Mouse (Mus musculus): ENCODE measurements at regions not wholly inside any gene's neighbourhood (a gene's known extent, or its start where the extent isn't known, plus 50 kb on each side); places are given as distances from the start of the nearest gene placed in this dataset.

GRCm38 (mm10) chr13:92921936-92922335 is 77.4 kb downstream of the Mtx3 start:
- H3K4me1 ChIP-seq (replicated peaks; ENCODE audit: control insufficient read depth, insufficient read depth, low read length) = no peaks in the 10 kb centered on the region
- no peaks in the 10 kb centered on the region for H3K9me3 ChIP-seq (ENCODE audit: control insufficient read depth)
- no peaks in the 10 kb centered on the region for H3K27me3 ChIP-seq (replicated peaks; ENCODE audit: control insufficient read depth, insufficient read depth, low read length)
- H3K4me3 ChIP-seq (ENCODE audit: low read depth, low read length) = no peak overlapping the region
- 95% methylated on average over 3 of the region's 3 CpGs for WGBS
- no peak overlapping the region for H3K4me2 ChIP-seq (replicated peaks; ENCODE audit: low read depth)
- no peak overlapping the region for H3K27ac ChIP-seq (ENCODE audit: low read depth, low read length)
- no peak for ATAC-seq
- no peaks in the 10 kb centered on the region for H3K36me3 ChIP-seq (ENCODE audit: control insufficient read depth, insufficient read depth)
- TF ChIP-seq CTCF (IDR thresholded peaks at IDR 0.05; ENCODE audit: low read depth) = no peak
- H3K9ac ChIP-seq (ENCODE audit: low read depth, low read length) = no peak overlapping the region

- Histone ChIP-seq H3K27ac (ENCODE audit: low read depth, low read length) (no peak overlapping the region), H3K27me3 (replicated peaks; ENCODE audit: control insufficient read depth, insufficient read depth, low read length) (no peaks in the 10 kb centered on the region), H3K4me2 (replicated peaks; ENCODE audit: low read depth) (no peak overlapping the region), H3K4me3 (ENCODE audit: low read depth, low read length) (no peak overlapping the region), H3K9me3 (ENCODE audit: control insufficient read depth) (no peaks in the 10 kb centered on the region), H3K9ac (ENCODE audit: low read depth, low read length) (no peak overlapping the region), H3K4me1 (replicated peaks; ENCODE audit: control insufficient read depth, insufficient read depth, low read length) (no peaks in the 10 kb centered on the region), H3K36me3 (ENCODE audit: control insufficient read depth, insufficient read depth) (no peaks in the 10 kb centered on the region)
- 81% methylated on average over 2 of the region's 2 CpGs for WGBS
- TF ChIP-seq CTCF (IDR thresholded peaks at IDR 0.05; ENCODE audit: low read depth) = no peak
- no peak for ATAC-seq
Measured at GRCm38 (mm10) chr13:92923496-92923895, 78.9 kb downstream of the Mtx3 start.

GRCm38 (mm10) chr13:92924021-92924420 is 79.5 kb downstream of the Mtx3 start:
- no peaks in the 10 kb centered on the region for H3K9me3 ChIP-seq (ENCODE audit: control insufficient read depth)
- no peak overlapping the region for H3K27ac ChIP-seq (ENCODE audit: low read depth, low read length)
- ATAC-seq = no peak
- H3K4me2 ChIP-seq (replicated peaks; ENCODE audit: low read depth) = no peak overlapping the region
- no peak overlapping the region for H3K4me3 ChIP-seq (ENCODE audit: low read depth, low read length)
- no peaks in the 10 kb centered on the region for H3K4me1 ChIP-seq (replicated peaks; ENCODE audit: control insufficient read depth, insufficient read depth, low read length)
- H3K9ac ChIP-seq (ENCODE audit: low read depth, low read length) = no peak overlapping the region
- no peaks in the 10 kb centered on the region for H3K27me3 ChIP-seq (replicated peaks; ENCODE audit: control insufficient read depth, insufficient read depth, low read length)
- no peak for TF ChIP-seq CTCF (IDR thresholded peaks at IDR 0.05; ENCODE audit: low read depth)
- H3K36me3 ChIP-seq (ENCODE audit: control insufficient read depth, insufficient read depth) = no peaks in the 10 kb centered on the region
- 68% methylated on average over 3 of the region's 3 CpGs for WGBS

GRCm38 (mm10) chr13:92925196-92925595 is 80.6 kb downstream of the Mtx3 start:
- no peaks in the 10 kb centered on the region for H3K27me3 ChIP-seq (replicated peaks; ENCODE audit: control insufficient read depth, insufficient read depth, low read length)
- no peaks in the 10 kb centered on the region for H3K4me1 ChIP-seq (replicated peaks; ENCODE audit: control insufficient read depth, insufficient read depth, low read length)
- no peak for ATAC-seq
- H3K36me3 ChIP-seq (ENCODE audit: control insufficient read depth, insufficient read depth) = no peaks in the 10 kb centered on the region
- H3K9ac ChIP-seq (ENCODE audit: low read depth, low read length) = no peak overlapping the region
- no peaks in the 10 kb centered on the region for H3K9me3 ChIP-seq (ENCODE audit: control insufficient read depth)
- H3K27ac ChIP-seq (ENCODE audit: low read depth, low read length) = no peak overlapping the region
- H3K4me3 ChIP-seq (ENCODE audit: low read depth, low read length) = no peak overlapping the region
- H3K4me2 ChIP-seq (replicated peaks; ENCODE audit: low read depth) = no peak overlapping the region
- no peak for TF ChIP-seq CTCF (IDR thresholded peaks at IDR 0.05; ENCODE audit: low read depth)
- 93% methylated on average over 5 of the region's 5 CpGs for WGBS

- no peak for TF ChIP-seq CTCF (IDR thresholded peaks at IDR 0.05; ENCODE audit: low read depth)
- H3K36me3 ChIP-seq (ENCODE audit: control insufficient read depth, insufficient read depth) = no peaks in the 10 kb centered on the region
- no peaks in the 10 kb centered on the region for H3K4me1 ChIP-seq (replicated peaks; ENCODE audit: control insufficient read depth, insufficient read depth, low read length)
- H3K4me3 ChIP-seq (ENCODE audit: low read depth, low read length) = no peak overlapping the region
- no peaks in the 10 kb centered on the region for H3K27me3 ChIP-seq (replicated peaks; ENCODE audit: control insufficient read depth, insufficient read depth, low read length)
- ATAC-seq = no peak
- no peak overlapping the region for H3K4me2 ChIP-seq (replicated peaks; ENCODE audit: low read depth)
- no peak overlapping the region for H3K27ac ChIP-seq (ENCODE audit: low read depth, low read length)
- 50% methylated on average over 1 of the region's 1 CpGs for WGBS
- no peak overlapping the region for H3K9ac ChIP-seq (ENCODE audit: low read depth, low read length)
- H3K9me3 ChIP-seq (ENCODE audit: control insufficient read depth) = no peaks in the 10 kb centered on the region
Measured at GRCm38 (mm10) chr13:92928551-92928950, 84.0 kb downstream of the Mtx3 start.

- Histone ChIP-seq H3K4me1 (replicated peaks; ENCODE audit: control insufficient read depth, insufficient read depth, low read length) (no peaks in the 10 kb centered on the region), H3K9me3 (ENCODE audit: control insufficient read depth) (no peaks in the 10 kb centered on the region), H3K4me3 (ENCODE audit: low read depth, low read length) (no peak overlapping the region), H3K9ac (ENCODE audit: low read depth, low read length) (no peak overlapping the region), H3K27me3 (replicated peaks; ENCODE audit: control insufficient read depth, insufficient read depth, low read length) (no peaks in the 10 kb centered on the region), H3K4me2 (replicated peaks; ENCODE audit: low read depth) (no peak overlapping the region), H3K36me3 (ENCODE audit: control insufficient read depth, insufficient read depth) (no peaks in the 10 kb centered on the region), H3K27ac (ENCODE audit: low read depth, low read length) (no peak overlapping the region)
- 67% methylated on average over 2 of the region's 2 CpGs for WGBS
- TF ChIP-seq CTCF (IDR thresholded peaks at IDR 0.05; ENCODE audit: low read depth) = no peak
- no peak for ATAC-seq
Measured at GRCm38 (mm10) chr13:92931696-92932095, 87.1 kb downstream of the Mtx3 start.

GRCm38 (mm10) chr13:92939032-92939431 is 94.5 kb downstream of the Mtx3 start:
- no peaks in the 10 kb centered on the region for H3K4me1 ChIP-seq (replicated peaks; ENCODE audit: control insufficient read depth, insufficient read depth, low read length)
- H3K36me3 ChIP-seq (ENCODE audit: control insufficient read depth, insufficient read depth) = no peaks in the 10 kb centered on the region
- no peak overlapping the region for H3K27ac ChIP-seq (ENCODE audit: low read depth, low read length)
- H3K9me3 ChIP-seq (ENCODE audit: control insufficient read depth) = no peaks in the 10 kb centered on the region
- no peak for ATAC-seq
- 95% methylated on average over 7 of the region's 7 CpGs for WGBS
- H3K4me3 ChIP-seq (ENCODE audit: low read depth, low read length) = no peak overlapping the region
- no peak for TF ChIP-seq CTCF (IDR thresholded peaks at IDR 0.05; ENCODE audit: low read depth)
- H3K4me2 ChIP-seq (replicated peaks; ENCODE audit: low read depth) = no peak overlapping the region
- no peak overlapping the region for H3K9ac ChIP-seq (ENCODE audit: low read depth, low read length)
- H3K27me3 ChIP-seq (replicated peaks; ENCODE audit: control insufficient read depth, insufficient read depth, low read length) = no peaks in the 10 kb centered on the region
